Mouse (Mus musculus) forebrain, embryonic 16.5 days (tissue): Measurements from ENCODE around the gene Spc25. TPM values are rescaled to one million over a fixed set of nuclear protein-coding genes. Genes with fewer than 3 reads are reported as not detected.

ENCODE experiments used
- ATAC-seq: fragments of 200-750 bp; cut with Nextera tagmentation; 2 replicates; pipeline ENCODE4 v1.8.0; 2017; ENCODE audit warnings: mild to moderate bottlenecking, moderate library complexity
- H3K27ac ChIP-seq: fragments of 300-500 bp; sonication (generic); 2 replicates; pipeline ENCODE4 v1.5.1; 2014; ENCODE audit warnings: low read length, control low read depth
- H3K27me3 ChIP-seq: fragments of 300-500 bp; sonication (generic); replicated peaks from 2 replicates; pipeline ENCODE4 v1.6.1; 2014; ENCODE audit warnings: low read length; ENCODE audit not compliant: control insufficient read depth, insufficient read depth
- H3K36me3 ChIP-seq: fragments of 300-500 bp; sonication (generic); 2 replicates; pipeline ENCODE4 v1.6.1; 2014; ENCODE audit not compliant: control insufficient read depth, insufficient read depth
- H3K4me1 ChIP-seq: fragments of 300-500 bp; sonication (generic); replicated peaks from 2 replicates; pipeline ENCODE4 v1.6.1; 2014; ENCODE audit warnings: low read length; ENCODE audit not compliant: control insufficient read depth, insufficient read depth
- H3K4me2 ChIP-seq: fragments of 300-500 bp; sonication (generic); 2 replicates; pipeline ENCODE4 v1.6.1; 2014; ENCODE audit warnings: mild to moderate bottlenecking, low read length, control low read depth
- H3K4me3 ChIP-seq: fragments of 300-500 bp; sonication (generic); replicated peaks from 2 replicates; pipeline ENCODE4 v1.5.1; 2014; ENCODE audit warnings: mild to moderate bottlenecking, low read length, control low read depth
- H3K9ac ChIP-seq: fragments of 300-500 bp; sonication (generic); replicated peaks from 2 replicates; pipeline ENCODE4 v1.6.1; 2014; ENCODE audit warnings: low read depth, low read length, control low read depth
- H3K9me3 ChIP-seq: fragments of 300-500 bp; sonication (generic); 2 replicates; pipeline ENCODE4 v1.6.1; 2016; ENCODE audit warnings: low read length; ENCODE audit not compliant: control insufficient read depth
- WGBS: fragments of 180-500 bp; shearing (Covaris S2); extraction: QIAGEN DNeasy Blood & Tissue Kit; methylation state at CpG from one replicate; pipeline ENCODE4 v1.1.7; 2014; 5-methylcytosine and 5-hydroxymethylcytosine counted together
- polyA plus RNA-seq: library from polyadenylated mRNA; unstranded; fragments of >200 nt; fragmentation: Nextera tagmentation; extraction: Ambion mirVana; gene quantifications from 2 replicates; pipeline ENCODE4 v1.2.1, GENCODE M21; 2015

The Spc25 gene
- 78.5 and 97.4 TPM in 2 replicates for polyA plus RNA-seq

- Histone ChIP-seq H3K4me2 (peak within 1 kb of the TSS; percentile 77), H3K4me3 (peak within 1 kb of the TSS; percentile 76), H3K27me3 (no peaks in the 10 kb centered on the region), H3K9me3 (no peaks in the 10 kb centered on the region), H3K9ac (peak within 1 kb of the TSS; percentile 58), H3K4me1 (peaks cover 12% of the 10 kb centered on the region; the same call in 1 of the 2 replicates), H3K36me3 (no peaks in the 10 kb centered on the region; the same call in 1 of the 2 replicates), H3K27ac (no peak within 1 kb of the TSS)
- peak; percentile 100 for ATAC-seq
- WGBS: under 1% methylated on average over 46 of the region's 46 CpGs
Observed at GRCm38 (mm10) chr2:69205791-69206351, at the start of gene Spc25. Gene Spc25 (minus strand): TSS chr2:69206194.

GRCm38 (mm10) chr2:69248221-69248755 is 42.3 kb upstream of the Spc25 start:
- ATAC-seq: no peak
- H3K4me2 ChIP-seq: no peak overlapping the region
- H3K36me3 ChIP-seq: no peaks in the 10 kb centered on the region
- no peak overlapping the region for H3K27ac ChIP-seq
- WGBS: 50% methylated on average over 16 of the region's 16 CpGs
- no peaks in the 10 kb centered on the region for H3K27me3 ChIP-seq
- H3K4me1 ChIP-seq: peaks cover 6% of the 10 kb centered on the region; the same call in 1 of the 2 replicates
- no peak overlapping the region for H3K9ac ChIP-seq
- H3K4me3 ChIP-seq: no peak overlapping the region
- H3K9me3 ChIP-seq: no peaks in the 10 kb centered on the region

- peaks cover 6% of the 10 kb centered on the region; the same call in 1 of the 2 replicates for H3K4me1 ChIP-seq
- H3K4me3 ChIP-seq: no peak overlapping the region
- H3K9me3 ChIP-seq: no peaks in the 10 kb centered on the region
- no peak overlapping the region for H3K9ac ChIP-seq
- no peaks in the 10 kb centered on the region for H3K36me3 ChIP-seq
- no peak overlapping the region for H3K27ac ChIP-seq
- WGBS: 93% methylated on average over 1 of the region's 1 CpGs
- H3K4me2 ChIP-seq: no peak overlapping the region
- ATAC-seq: no peak
- H3K27me3 ChIP-seq: no peaks in the 10 kb centered on the region
Observed at GRCm38 (mm10) chr2:69247081-69247480, 41.1 kb upstream of the Spc25 start.

GRCm38 (mm10) chr2:69244924-69245323 is 38.9 kb upstream of the Spc25 start:
- 22% methylated on average over 2 of the region's 2 CpGs for WGBS
- no peaks in the 10 kb centered on the region for H3K36me3 ChIP-seq
- no peak overlapping the region for H3K27ac ChIP-seq
- peaks cover 6% of the 10 kb centered on the region; the same call in 1 of the 2 replicates for H3K4me1 ChIP-seq
- H3K27me3 ChIP-seq: no peaks in the 10 kb centered on the region
- H3K4me3 ChIP-seq: no peak overlapping the region
- no peak overlapping the region for H3K4me2 ChIP-seq
- 0 out of 2 replicates have a peak, but pooled peaks have one; percentile 40 for ATAC-seq
- H3K9ac ChIP-seq: no peak overlapping the region
- H3K9me3 ChIP-seq: no peaks in the 10 kb centered on the region

- Histone ChIP-seq H3K9ac (no peak overlapping the region), H3K4me2 (no peak overlapping the region), H3K4me3 (no peak overlapping the region), H3K9me3 (no peaks in the 10 kb centered on the region), H3K27ac (no peak overlapping the region), H3K4me1 (peaks cover 2% of the 10 kb centered on the region; the same call in 1 of the 2 replicates), H3K27me3 (0 out of 2 replicates have a peak, but pooled peaks cover 2% of the 10 kb centered on the region), H3K36me3 (no peaks in the 10 kb centered on the region)
- 95% methylated on average over 9 of the region's 9 CpGs for WGBS
- ATAC-seq: no peak
Observed at GRCm38 (mm10) chr2:69239315-69239714, 33.3 kb upstream of the Spc25 start.

- H3K4me3 ChIP-seq: no peak overlapping the region
- H3K27ac ChIP-seq: no peak overlapping the region
- 8% methylated on average over 5 of the region's 5 CpGs for WGBS
- H3K27me3 ChIP-seq: 0 out of 2 replicates have a peak, but pooled peaks cover 2% of the 10 kb centered on the region
- no peak overlapping the region for H3K4me2 ChIP-seq
- no peaks in the 10 kb centered on the region for H3K36me3 ChIP-seq
- no peaks in the 10 kb centered on the region for H3K9me3 ChIP-seq
- peak; percentile 97 for ATAC-seq
- peaks cover 2% of the 10 kb centered on the region; the same call in 1 of the 2 replicates for H3K4me1 ChIP-seq
- no peak overlapping the region for H3K9ac ChIP-seq
Observed at GRCm38 (mm10) chr2:69234976-69235678, 29.1 kb upstream of the Spc25 start.

GRCm38 (mm10) chr2:69232101-69232500 is 26.1 kb upstream of the Spc25 start:
- no peak for ATAC-seq
- Histone ChIP-seq H3K27me3 (no peaks in the 10 kb centered on the region), H3K4me2 (no peak overlapping the region), H3K9ac (no peak overlapping the region), H3K4me1 (peaks cover 2% of the 10 kb centered on the region; the same call in 1 of the 2 replicates), H3K36me3 (no peaks in the 10 kb centered on the region), H3K27ac (no peak overlapping the region), H3K9me3 (no peaks in the 10 kb centered on the region), H3K4me3 (no peak overlapping the region)

- 87% methylated on average over 2 of the region's 2 CpGs for WGBS
- H3K27ac ChIP-seq: no peak overlapping the region
- H3K9me3 ChIP-seq: no peaks in the 10 kb centered on the region
- H3K4me3 ChIP-seq: no peak overlapping the region
- H3K4me1 ChIP-seq: 0 out of 2 replicates have a peak, but pooled peaks cover 2% of the 10 kb centered on the region
- H3K27me3 ChIP-seq: no peaks in the 10 kb centered on the region; the same call in 1 of the 2 replicates
- H3K36me3 ChIP-seq: no peaks in the 10 kb centered on the region
- H3K9ac ChIP-seq: no peak overlapping the region
- no peak overlapping the region for H3K4me2 ChIP-seq
- no peak for ATAC-seq
Observed at GRCm38 (mm10) chr2:69230137-69230536, 24.1 kb upstream of the Spc25 start.

GRCm38 (mm10) chr2:69228635-69229034 is 22.6 kb upstream of the Spc25 start:
- no peak overlapping the region for H3K27ac ChIP-seq
- no peaks in the 10 kb centered on the region for H3K4me1 ChIP-seq
- no peak overlapping the region for H3K4me3 ChIP-seq
- WGBS: 72% methylated on average over 6 of the region's 6 CpGs
- no peak overlapping the region for H3K4me2 ChIP-seq
- no peak overlapping the region for H3K9ac ChIP-seq
- H3K27me3 ChIP-seq: no peaks in the 10 kb centered on the region; the same call in 1 of the 2 replicates
- no peaks in the 10 kb centered on the region for H3K9me3 ChIP-seq
- no peaks in the 10 kb centered on the region for H3K36me3 ChIP-seq
- peak; percentile 40; the same call in 1 of the 2 replicates for ATAC-seq
